Mouse (Mus musculus): ENCODE measurements around the gene Brwd1.

DNA sequence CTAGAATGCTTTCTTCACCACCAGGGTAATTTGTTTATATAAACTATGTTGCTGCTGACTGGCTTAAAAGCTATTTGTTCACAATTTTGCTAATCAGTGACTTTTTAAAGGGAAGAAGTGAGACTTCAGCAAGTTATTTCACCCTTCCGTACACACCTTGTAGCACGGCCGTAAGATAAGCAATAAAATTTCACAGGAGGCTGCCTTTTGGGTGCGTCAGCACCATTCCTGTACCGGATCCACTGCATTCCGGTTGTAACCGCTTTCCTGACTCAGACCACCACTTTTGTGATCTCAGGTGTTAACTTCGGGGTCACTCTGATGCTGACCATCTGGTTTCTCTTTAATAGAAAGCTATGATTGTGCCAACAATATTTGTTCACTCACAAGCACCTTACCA is 124.2 kb downstream of the Brwd1 start:
- TF ChIP-seq CTCF (IDR thresholded peaks at IDR 0.05) (no peak), EP300 (IDR thresholded peaks at IDR 0.05) (no peak)

Data from lung, postnatal 0 days (tissue).